Mouse (Mus musculus) ES-E14 (cell line): ENCODE measurements around the gene 4921501E09Rik.

Experiments used
- CHD2 ChIP-seq: IDR thresholded peaks from 2 replicates; pipeline ENCODE4 v1.6.1; 2014; ENCODE audit warnings: mild to moderate bottlenecking, low read depth, low read length, inconsistent platforms
- HCFC1 ChIP-seq: IDR thresholded peaks from 2 replicates; pipeline ENCODE4 v1.6.1; 2012; ENCODE audit warnings: low read length, inconsistent platforms, borderline replicate concordance; ENCODE audit not compliant: insufficient read depth
- MAFK ChIP-seq: IDR thresholded peaks from 2 replicates; pipeline ENCODE4 v1.6.1; 2014; ENCODE audit warnings: mild to moderate bottlenecking, low read depth, low read length, inconsistent platforms; ENCODE audit not compliant: insufficient read depth
- ZC3H11A ChIP-seq: IDR thresholded peaks from 2 replicates; pipeline ENCODE4 v1.6.1; 2012; ENCODE audit warnings: low read depth, mild to moderate bottlenecking, inconsistent platforms, low read length, borderline replicate concordance
- ZNF384 ChIP-seq: IDR thresholded peaks from 2 replicates; pipeline ENCODE4 v1.6.1; 2012; ENCODE audit warnings: low read depth, low read length, inconsistent platforms

DNA sequence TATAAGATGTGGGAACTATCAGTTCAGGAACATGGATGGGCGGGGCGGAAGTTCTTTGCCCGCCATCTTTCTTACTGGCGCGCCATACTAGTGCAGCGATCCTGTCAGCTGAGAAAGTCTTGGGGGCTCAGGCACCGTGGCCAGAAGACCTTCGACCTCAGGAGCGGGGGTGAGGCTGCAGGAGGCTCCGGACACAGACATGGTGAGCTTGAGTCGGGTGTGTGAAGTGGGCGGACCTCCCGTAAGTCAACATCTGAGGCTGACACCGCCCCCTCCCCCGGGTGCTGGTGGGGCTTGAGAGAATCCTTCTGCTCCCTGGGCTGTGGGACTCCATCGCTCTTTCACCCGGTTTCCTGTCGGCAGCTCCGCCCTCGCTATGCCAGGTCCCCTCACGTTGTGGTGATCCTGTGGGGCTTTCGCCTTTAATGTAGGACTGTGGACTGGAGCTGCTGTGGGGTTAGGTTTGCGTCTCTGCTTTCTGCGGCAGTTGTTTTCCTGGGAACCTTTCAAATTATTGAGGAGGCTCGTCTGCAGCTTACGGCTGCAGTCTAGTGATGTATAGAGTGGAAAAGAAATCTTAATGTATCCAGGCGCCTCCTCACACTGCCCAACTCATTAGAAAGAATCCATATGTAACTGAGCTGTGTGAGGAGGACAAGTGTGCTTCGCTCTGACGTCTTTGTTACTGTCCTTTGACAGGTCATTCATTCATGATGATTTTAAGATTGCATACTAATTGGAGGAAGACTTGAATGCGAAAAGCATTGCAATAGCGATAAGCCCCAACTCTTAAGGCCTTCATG lies 24.7 kb upstream of the 4921501E09Rik start:
- no peak for TF ChIP-seq MAFK
- TF ChIP-seq ZC3H11A: no peak
- TF ChIP-seq CHD2: no peak
- TF ChIP-seq HCFC1: peak; percentile 83
- no peak for TF ChIP-seq ZNF384
